Mouse (Mus musculus): ENCODE measurements around the gene Numb.

The Numb gene

DNA sequence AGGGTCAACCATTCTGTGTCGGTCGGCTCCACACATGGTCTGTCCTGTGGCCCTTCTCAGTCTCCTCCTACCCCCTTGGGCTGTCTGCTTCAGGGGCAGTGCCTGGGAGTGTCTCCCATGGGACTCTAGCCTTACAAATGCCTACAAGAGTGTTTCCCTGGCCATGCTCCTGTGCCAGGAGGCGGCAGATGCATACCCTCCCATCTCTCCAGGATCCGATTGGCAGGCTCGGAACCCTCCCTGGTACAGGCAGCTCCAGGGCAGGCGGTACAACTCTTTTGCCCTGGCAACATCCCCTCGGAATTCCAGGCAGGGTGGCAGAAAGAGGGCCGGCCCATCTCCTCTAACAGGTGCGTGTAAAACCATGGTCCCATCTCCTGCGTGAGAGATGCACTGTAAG, 139.1 kb downstream of the Numb start:
- ATAC-seq (ENCODE audit: low TSS enrichment) = no peak

DNA sequence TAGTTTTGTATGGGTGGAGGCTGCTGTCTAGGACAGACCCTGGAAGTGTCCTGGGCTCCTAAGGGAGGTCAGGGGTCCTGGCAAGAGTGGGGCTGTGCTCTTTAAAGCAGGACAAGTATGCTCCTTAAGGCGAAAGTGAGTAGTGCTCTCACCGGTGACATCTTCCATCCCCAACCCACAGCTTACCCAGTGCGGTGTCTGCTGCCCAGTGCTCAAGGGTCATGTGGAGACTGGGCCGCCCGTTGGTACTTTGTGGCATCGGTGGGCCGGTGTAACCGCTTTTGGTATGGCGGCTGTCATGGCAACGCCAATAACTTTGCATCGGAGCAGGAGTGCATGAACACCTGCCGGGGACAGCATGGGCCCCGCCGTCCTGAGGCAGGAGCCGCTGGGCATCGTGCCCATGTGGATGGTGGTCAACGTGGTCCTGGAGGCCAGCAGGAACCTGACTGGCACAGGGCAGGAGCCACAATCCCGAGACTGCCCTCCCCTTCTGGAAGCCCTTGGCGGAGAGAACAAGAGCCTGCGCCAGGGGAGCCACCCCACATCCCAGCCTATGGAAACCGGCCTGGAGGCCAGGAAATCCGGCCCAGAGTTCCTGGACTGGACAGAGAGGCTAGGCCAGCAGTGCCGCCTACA, 140.0 kb downstream of the Numb start:
- ATAC-seq (ENCODE audit: low TSS enrichment) = no peak

DNA sequence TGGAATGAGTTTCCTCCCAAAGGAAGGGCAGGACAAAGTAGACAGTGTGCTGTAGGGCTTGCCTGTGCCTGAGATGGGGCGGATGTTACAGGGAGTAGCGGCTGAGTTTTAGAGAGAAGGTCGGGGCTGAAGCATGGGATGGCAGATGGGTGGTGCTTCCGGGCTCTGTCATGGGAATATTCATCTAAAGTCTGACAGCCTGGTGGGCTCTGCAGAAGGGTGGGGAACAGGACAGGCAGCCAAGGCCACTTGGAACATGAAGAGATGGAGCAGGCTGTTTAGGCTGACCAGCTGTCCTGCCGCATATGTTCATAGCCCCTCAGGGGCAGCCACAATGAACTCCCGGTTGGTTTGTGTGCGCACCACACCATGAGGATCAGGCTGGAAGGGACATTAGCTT, 140.5 kb downstream of the Numb start:
- ATAC-seq (ENCODE audit: low TSS enrichment) = no peak

DNA sequence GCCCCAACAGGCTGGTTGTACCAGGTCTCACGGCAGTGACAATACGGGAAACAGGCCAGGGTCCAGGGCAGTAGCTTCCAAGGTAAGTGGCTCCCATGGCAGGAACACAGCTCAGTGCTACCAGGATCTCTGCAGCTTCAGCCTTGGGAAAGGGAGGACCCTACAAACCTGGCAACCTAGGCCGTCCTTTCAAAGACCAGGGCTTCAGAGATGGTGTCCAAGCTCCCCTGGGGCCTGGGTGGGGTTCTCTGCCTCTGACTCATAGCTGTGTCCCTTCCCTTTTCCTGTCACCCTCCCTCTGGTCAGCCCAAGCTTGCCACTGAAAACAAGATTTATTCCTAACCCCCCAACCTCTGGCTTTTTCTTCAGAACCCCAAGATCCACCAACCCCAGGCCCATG, 141.6 kb downstream of the Numb start:
- ATAC-seq (ENCODE audit: low TSS enrichment) = no peak

DNA sequence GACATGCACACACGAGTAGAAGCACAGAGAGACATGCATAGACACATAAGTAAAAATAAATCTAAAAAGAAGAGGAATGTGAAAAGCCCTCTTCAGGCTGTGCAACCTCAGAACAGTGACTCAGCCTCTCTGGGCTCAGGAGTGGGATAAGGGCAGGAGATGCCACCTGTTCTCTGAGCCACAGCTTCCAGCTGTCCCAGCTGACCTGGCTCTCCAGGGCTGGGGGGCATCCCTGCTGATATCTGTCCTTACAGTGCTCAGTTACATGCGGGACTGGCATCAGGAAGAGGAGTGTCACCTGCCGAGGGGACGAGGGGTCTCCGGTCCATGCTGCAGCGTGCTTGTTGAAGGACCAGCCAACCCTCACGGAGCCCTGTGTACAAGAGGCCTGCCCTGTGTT, 145.0 kb downstream of the Numb start:
- no peak for ATAC-seq (ENCODE audit: low TSS enrichment)

DNA sequence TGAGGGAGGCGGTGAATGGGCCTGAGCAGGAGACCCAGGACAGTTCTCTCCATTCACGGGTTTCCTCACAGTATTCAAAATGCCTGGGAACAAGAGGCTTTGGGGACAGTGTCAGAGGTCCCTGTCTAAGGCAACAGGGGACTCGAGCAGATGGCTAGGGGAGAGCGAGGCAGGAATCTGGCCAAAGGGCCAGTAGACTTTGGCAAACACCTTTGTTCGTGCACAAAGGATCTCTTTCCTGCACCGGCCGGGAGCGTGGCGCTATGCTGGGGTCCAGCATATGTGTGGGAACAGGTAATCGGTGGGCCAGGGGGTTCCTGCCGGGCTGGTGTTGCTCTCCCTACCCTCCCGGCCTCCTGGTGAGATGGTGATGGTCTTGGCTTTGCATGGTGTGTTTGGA, 146.1 kb downstream of the Numb start:
- no peak for ATAC-seq (ENCODE audit: low TSS enrichment)

DNA sequence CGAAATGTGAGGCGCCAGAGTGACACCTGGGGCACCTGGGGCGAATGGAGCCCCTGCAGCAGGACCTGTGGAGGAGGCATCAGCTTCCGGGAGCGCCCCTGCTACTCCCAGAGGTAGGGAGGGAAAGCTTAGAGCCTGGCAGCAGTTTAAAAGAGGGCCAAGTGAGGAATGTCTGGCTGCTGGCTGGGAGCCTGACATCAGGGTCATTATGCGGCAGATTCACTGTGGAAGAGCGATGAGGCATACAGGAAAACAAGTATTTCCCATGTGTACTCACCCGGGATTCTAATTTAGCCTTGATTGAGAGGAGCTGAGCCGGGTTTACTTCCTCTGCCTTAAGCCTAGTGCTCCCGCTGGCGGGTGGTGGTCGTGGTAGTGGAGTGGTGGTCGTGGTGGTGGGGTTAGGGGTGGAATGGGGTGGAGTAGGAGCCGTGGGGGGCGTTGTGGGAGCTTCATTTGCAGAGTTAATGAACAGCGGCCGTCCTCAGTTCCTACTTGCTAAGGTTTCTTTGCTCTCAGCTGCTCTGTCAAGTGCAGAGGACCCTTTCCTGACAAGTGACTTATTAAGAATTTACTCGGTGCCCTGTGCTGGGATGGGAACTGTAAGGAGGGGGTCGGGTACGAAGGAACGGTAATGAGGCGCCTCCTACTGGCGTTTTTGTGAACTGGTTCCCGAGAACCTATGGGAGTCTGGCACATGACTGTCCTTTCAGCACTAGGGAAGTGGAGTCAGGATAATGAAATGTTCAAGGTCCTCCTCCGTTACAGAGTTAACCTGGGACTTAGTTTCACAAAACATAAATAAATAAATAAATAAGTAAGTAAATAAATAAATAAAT, 151.1 kb downstream of the Numb start:
- ATAC-seq (ENCODE audit: low TSS enrichment) = peak; percentile 48

DNA sequence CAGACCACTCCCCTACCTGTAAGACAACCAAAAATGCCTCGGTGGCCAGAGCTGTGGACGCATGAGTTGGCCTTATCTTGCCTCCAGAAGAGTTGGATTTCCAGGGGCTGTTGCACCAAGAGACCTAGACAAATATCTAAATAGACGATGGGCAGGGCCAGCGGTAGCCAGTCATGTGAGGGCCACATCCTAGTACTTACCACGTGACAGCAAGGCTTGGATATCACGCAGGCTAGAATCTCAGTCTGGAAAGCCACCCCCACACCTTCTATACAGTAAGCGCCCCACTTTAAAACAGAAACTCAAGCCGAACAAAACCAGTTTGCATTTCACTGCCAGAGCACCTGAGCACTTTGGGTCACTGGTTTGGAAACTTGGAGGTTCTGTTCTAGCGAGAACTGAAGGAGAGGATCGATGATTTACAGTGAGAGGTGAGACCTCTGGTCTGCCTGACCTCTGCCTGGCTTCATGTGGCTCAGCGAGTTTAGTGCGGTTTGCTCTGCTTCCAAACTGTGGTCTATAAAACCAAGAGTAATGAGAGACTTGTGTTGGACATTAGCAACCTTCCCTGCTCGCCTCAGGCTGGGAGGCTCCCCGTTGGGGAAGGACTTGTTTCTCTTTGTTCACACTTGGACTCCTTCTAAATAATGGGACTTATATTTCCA, 153.4 kb downstream of the Numb start:
- ATAC-seq (ENCODE audit: low TSS enrichment) = no peak

DNA sequence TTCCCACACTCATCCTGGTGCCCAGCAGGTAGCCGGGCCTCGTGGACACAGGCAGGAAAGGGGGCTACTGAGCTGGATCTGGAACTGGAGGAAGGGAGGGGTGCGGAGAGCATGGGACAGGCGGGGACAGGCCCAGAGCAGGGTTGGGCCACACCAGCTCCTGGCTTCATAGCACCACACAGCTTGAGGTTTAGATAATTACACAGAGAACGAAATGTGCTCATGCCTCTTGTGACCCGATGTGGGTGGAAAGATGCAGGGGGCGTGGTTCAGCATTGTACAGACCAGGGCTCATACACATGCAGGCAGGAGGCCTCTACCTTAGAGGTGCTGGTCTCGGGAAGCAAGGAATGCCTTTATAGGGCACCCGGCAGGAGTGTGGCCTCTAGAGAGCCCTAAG, 153.9 kb downstream of the Numb start:
- ATAC-seq (ENCODE audit: low TSS enrichment) = no peak

DNA sequence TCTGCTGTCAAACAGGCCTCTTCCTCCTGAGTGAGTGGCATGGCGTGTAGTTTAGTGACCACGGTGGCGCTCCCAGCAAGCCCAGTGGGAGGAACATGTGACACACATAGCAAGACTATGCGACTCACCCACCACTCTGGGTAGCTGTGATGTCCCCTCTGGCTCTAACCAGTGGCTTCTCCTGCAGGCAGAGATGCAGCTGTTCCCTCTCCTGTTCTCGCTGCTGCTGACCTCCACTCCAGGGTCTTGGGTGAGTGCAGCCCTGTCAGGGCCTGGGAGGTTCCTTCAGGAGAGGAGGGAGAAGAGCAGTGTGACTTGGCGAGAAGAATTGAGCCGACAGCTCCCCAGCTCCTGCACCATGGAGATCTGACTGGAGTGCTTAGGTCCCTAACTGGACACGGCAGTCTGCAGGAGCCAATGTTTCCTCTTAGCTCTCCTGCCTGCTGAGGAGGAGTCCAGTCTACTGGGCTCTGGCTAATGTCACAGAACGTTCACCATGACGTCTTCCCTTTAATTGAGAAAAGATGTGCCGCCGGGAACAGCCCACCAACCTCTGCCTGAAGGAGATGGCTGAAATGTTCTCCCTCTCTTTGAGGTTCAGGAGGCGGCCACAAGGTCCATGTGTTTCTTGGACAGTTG, 155.7 kb downstream of the Numb start:
- ATAC-seq (ENCODE audit: low TSS enrichment) = no peak

DNA sequence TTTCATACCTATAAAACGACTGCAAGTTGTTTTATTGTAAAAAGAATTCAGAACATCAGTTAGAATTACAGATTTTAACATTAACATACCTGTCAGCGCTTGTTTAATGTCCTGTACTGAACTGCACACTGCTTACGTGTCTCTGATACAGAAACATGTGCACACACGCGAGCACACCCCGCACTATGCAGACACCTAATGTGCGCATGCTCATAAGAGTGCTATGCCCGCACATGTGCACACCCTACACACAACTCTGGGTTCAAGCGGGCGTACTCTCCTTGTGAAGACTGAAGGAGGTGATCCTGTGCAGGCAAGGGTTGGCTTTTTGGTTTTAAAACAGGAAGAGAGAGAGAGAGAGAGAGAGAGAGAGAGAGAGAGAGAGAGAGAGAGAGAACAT, 157.2 kb downstream of the Numb start:
- ATAC-seq (ENCODE audit: low TSS enrichment) = no peak

DNA sequence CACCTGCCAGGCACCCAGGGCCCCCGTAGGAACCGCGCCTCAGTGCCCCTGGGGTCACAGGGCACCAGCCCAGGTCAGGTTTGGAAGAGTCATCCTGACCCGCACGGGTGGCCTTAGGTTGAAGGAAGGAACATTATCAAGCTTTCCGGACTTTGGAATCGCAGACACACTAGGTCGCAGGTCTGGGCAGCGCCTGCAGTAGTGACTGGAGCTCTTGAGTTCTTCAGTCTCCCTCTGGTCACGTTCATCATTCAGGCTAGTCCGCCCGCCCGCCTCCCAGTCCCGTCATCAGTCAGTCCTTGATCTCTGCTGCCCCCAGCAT, 157.7 kb downstream of the Numb start:
- no peak for ATAC-seq (ENCODE audit: low TSS enrichment)

DNA sequence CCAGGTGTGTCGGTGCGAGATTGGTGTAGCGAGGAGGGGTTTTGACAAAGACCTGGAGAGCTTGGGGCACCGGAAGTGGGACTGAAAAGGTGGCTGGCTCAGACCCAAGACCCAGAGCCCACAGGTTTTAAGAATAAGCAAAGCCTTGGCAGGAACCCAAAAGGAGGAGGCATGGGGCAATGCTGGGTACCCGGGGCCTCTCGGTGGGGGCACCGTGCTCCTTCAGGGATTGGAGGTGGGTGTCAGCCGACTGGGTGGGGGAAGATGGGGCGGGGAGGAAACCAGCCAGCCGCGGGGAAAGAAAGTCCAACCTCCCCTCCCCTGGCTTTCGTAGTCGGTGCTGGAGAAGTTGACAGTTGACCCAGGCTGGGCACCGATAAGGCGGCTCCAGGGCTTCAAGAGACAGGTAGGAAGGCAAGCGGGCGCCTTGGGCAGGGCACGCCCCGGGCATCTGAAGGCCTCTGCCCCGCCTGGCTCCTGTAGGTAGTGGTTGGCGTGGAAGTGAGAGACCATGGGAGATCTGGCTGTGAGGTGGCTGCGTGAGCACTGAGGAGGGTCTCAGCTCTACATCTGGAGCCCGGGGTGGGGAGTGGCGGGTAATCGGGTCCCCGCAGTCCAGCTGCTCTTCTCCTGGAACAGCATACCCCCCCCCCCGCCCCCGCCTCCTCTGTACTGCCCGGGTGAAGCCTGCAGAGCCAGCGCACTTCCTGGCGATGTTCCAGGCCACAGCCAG, 158.3 kb downstream of the Numb start, which contains the start of gene Papln:
TSS of gene Papln (plus strand) at position 324 of the 733 bp plus-strand sequence.
- ATAC-seq (ENCODE audit: low TSS enrichment) = no peak

DNA sequence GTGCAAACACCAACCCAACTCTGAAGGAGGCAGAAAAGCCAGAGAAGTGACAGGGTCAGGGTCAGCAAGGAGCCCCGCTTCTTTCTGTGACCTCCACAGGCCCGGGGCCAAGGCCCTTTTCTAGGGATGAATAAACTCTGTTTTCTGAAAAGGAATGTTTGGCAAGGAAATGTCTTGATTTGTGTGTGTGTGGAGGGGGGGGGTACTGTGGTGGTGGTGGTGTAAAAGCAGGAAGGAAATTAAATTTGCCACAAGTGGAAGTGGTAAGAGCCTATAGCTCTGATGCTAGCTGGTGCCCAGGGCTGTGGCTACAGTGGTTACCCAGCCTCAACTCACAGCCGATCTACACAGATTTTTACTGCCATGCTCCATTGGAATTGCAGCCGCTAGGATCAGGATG, 159.0 kb downstream of the Numb start:
- ATAC-seq (ENCODE audit: low TSS enrichment) = no peak

DNA sequence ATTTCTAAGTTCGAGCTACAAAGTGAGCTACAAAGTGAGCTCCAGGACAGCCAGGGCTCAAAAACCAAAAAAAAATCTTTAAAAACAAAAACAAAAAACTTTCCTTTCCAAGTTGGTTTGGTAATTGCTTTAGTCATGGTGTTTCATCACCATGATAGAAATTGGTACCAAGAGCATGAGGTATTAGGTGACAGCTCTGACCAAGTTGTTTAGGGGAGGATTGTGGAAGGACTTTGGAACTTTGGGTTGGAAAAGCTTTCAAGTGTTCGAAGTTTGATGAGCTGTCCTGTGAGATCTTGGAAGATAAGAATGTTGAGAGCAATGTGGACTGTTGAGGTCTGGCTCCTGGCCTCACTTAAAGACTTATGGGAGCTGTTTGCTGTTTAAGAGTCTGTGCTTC, 161.5 kb downstream of the Numb start:
- ATAC-seq (ENCODE audit: low TSS enrichment) = no peak

DNA sequence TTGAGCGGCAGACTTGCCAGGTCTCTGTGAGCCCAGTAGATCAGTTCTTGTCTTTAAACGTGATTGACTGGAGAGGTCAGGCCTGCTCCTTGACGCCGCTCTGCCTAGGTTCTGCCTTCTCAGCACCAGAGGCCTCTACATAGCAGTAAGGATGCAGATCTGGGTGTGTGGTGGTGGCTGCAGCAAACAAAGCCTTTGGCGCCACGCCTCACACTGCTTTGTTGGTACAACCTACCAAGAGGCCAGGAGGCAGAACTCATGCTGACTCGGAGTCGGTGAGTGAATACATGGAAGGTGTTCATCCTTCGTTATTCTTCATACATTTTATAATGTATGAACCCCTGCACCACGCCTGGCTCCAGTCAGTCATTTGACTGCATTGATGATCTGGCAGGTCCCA, 163.0 kb downstream of the Numb start:
- no peak for ATAC-seq (ENCODE audit: low TSS enrichment)

DNA sequence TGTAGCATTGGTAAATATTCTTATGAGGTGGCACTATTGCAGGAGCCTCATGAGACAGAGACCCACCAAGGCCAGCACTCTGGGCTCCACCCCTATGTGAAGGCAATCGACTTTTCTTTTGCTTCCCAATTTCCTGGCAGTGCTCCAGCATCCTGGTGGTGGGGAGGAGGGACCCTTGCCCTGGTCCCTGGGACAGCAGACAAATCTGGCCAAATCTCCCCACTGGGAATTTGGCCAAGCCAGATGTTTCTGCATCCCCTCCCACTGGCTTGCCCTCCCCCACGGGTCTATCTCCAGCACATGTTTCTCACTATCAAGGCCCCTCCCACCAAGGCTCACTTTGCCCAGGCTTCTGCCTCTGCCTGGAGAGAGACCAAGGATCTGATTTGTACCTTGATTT, 169.2 kb downstream of the Numb start:
- no peak for ATAC-seq (ENCODE audit: low TSS enrichment)

DNA sequence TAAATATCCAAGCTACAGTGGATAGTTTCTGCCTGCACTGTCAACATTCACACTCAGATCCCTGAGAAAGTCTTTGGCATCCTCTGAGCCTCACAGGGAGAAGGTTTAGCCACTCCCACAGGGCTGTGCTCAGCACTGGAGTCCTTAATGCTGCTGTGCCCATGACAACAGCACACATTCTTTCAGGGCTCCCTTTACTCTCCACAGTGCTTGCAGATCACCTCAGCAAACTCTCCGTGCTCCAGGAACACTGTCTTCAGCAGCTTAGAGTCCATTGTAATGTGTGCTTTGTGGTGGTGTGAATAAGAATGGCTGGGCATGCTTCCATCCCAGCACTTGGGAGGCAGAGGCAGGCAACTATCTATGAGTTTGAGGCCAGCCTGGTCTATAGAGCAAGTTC, 172.5 kb downstream of the Numb start:
- no peak for ATAC-seq (ENCODE audit: low TSS enrichment)
